Mouse (Mus musculus) olfactory bulb, adult 2 months (tissue): ENCODE results near the gene Ranbp10.

Experiments used
- CTCF ChIP-seq: fragments of 200-500 bp; IDR thresholded peaks from 2 replicates; pipeline ENCODE4 v1.5.1; 2012; ENCODE audit warnings: low read depth, mild to moderate bottlenecking, low read length, moderate library complexity; ENCODE audit not compliant: insufficient read depth
- POLR2A ChIP-seq: fragments of 200-500 bp; IDR thresholded peaks from 2 replicates; pipeline ENCODE4 v1.6.1; 2012; ENCODE audit warnings: mild to moderate bottlenecking, low read depth, low read length, moderate library complexity; ENCODE audit not compliant: insufficient read depth

DNA sequence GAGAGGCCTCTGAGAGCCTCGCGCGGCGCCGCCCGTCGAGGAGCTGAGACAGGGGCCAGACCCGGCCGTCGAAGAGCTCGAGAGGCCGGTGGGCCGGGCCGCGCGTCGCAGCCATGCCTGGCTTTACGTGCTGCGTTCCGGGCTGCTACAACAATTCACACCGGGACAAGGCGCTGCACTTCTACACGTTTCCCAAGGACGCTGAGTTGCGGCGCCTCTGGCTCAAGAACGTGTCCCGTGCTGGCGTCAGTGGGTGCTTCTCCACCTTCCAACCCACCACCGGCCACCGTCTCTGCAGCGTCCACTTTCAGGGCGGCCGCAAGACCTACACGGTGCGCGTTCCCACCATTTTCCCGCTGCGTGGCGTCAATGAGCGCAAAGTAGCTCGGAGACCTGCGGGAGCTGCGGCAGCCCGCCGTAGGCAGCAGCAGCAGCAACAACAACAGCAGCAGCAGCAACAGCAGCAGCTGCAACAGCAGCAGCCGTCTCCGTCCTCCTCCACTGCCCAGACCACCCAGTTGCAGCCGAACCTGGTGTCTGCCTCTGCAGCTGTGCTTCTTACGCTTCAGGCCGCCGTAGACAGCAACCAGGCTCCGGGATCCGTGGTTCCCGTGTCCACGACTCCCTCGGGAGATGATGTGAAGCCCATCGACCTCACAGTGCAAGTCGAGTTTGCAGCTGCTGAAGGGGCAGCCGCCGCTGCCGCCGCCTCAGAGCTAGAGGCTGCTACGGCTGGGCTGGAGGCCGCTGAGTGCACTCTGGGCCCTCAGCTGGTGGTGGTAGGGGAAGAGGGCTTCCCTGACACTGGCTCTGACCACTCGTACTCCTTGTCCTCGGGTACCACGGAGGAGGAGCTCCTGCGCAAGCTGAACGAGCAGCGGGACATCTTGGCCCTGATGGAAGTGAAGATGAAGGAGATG is 28.4 kb upstream of the Ranbp10 start:
- no peak for TF ChIP-seq CTCF
- 0 out of 2 replicates have a peak, but pooled peaks have one; percentile 19 for TF ChIP-seq POLR2A
